Mouse (Mus musculus) kidney, postnatal 25 days (tissue): ENCODE data around the gene Zfp874b.
"Not testable (repeated sequence)": the region's sequence is repeated elsewhere in the genome, so short reads cannot be mapped to it uniquely, and the experiment has no call there.

ENCODE experiments used
- DNase-seq, 2 experiments: peaks; one replicate each; pipeline ENCODE4 v3.0.0; 2021; ENCODE audit warnings: mixed read lengths in 2 of 2

Zfp874b gene

GRCm38 (mm10) chr13:67483625-67484423 lies at the start of gene Zfp874b:
Gene Zfp874b (minus strand): TSS chr13:67484258.
- peak; percentile 94 to 95 for DNase-seq

- no peak for DNase-seq
These were observed 43.1 kb upstream of the Zfp874b start for GRCm38 (mm10) chr13:67527049-67527730.

- peak; percentile 95 to 96 for DNase-seq
These were observed 41.8 kb upstream of the Zfp874b start, which contains the start of the genes Gm26965 and Zfp87 for GRCm38 (mm10) chr13:67525753-67526410. Gene Gm26965 (minus strand): TSS chr13:67526151. Gene Zfp87 (minus strand): TSS chr13:67526177.

GRCm38 (mm10) chr13:67500908-67501307 lies 16.9 kb upstream of the Zfp874b start:
- DNase-seq, result no peak

- DNase-seq, result peak; percentile 87 to 89
These were observed 16.1 kb upstream of the Zfp874b start, which contains the start of gene Zfp58 for GRCm38 (mm10) chr13:67500084-67500719. Gene Zfp58 (minus strand): TSS chr13:67500555.

GRCm38 (mm10) chr13:67495631-67496030 lies 11.6 kb upstream of the Zfp874b start:
- DNase-seq, result no peak

GRCm38 (mm10) chr13:67484424-67484811 lies 360 bp upstream of the Zfp874b start:
- DNase-seq, result no peak

GRCm38 (mm10) chr13:67481528-67481927 lies 2.5 kb downstream of the Zfp874b start:
- no peak for DNase-seq

GRCm38 (mm10) chr13:67469274-67469673 lies 14.8 kb downstream of the Zfp874b start:
- DNase-seq, result no peak

- not testable (repeated sequence) for DNase-seq
These were observed 20.4 kb downstream of the Zfp874b start for GRCm38 (mm10) chr13:67463506-67464185.

GRCm38 (mm10) chr13:67452021-67452309 lies 32.1 kb downstream of the Zfp874b start:
- peak; percentile 20 to 38 for DNase-seq

GRCm38 (mm10) chr13:67451172-67452020 lies 32.7 kb downstream of the Zfp874b start, which contains the start of gene Zfp874a:
Gene Zfp874a (minus strand): TSS chr13:67451624.
- peak; percentile 96 for DNase-seq

GRCm38 (mm10) chr13:67437095-67437494 lies 47.0 kb downstream of the Zfp874b start:
- not testable (repeated sequence) for DNase-seq

GRCm38 (mm10) chr13:67428116-67428515 lies 55.9 kb downstream of the Zfp874b start:
- no peak for DNase-seq

- not testable (repeated sequence) for DNase-seq
These were observed 58.4 kb downstream of the Zfp874b start for GRCm38 (mm10) chr13:67425699-67426098.

- DNase-seq, result not testable (repeated sequence)
These were observed 61.5 kb downstream of the Zfp874b start for GRCm38 (mm10) chr13:67422532-67422931.
